Mouse (Mus musculus) gastrocnemius, postnatal 10 days (tissue): ENCODE results near the gene Pou2f3. TPM values are rescaled to one million over a fixed set of nuclear protein-coding genes. Genes with fewer than 3 reads are reported as not detected.

ENCODE experiments used
- DNase-seq: peaks from one replicate; pipeline ENCODE4 v3.0.0; 2021; ENCODE audit warnings: mixed read lengths
- total RNA-seq, 2 experiments: library from RNA; stranded (reverse); gene quantifications; 2 replicates each; pipeline ENCODE4 v1.2.3; 2021

The Pou2f3 gene
- total RNA-seq, 2 experiments from 2014 or later = 0.09 TPM; not detected in 1

- DNase-seq = no peak
Measured at GRCm38 (mm10) chr9:43108081-43108480, 102.1 kb downstream of the Pou2f3 start.

GRCm38 (mm10) chr9:43107555-43107954 lies 102.6 kb downstream of the Pou2f3 start:
- DNase-seq = no peak

GRCm38 (mm10) chr9:43107187-43107517 lies 103.0 kb downstream of the Pou2f3 start, which contains the start of gene Arhgef12:
Gene Arhgef12, minus strand, starts transcription at chr9:43107239.
- peak; percentile 26 for DNase-seq

GRCm38 (mm10) chr9:43106426-43107186 lies 103.6 kb downstream of the Pou2f3 start:
- DNase-seq = peak; percentile 46

- peak; percentile 95 for DNase-seq
Measured at GRCm38 (mm10) chr9:43105664-43106361, 104.4 kb downstream of the Pou2f3 start.

GRCm38 (mm10) chr9:43104873-43105663 lies 105.1 kb downstream of the Pou2f3 start:
- DNase-seq = no peak

GRCm38 (mm10) chr9:43104526-43104872 lies 105.7 kb downstream of the Pou2f3 start:
- DNase-seq = no peak

- DNase-seq = no peak
Measured at GRCm38 (mm10) chr9:43103675-43104299, 106.4 kb downstream of the Pou2f3 start.

GRCm38 (mm10) chr9:43102931-43103330 lies 107.2 kb downstream of the Pou2f3 start:
- DNase-seq = no peak

- DNase-seq = no peak
Measured at GRCm38 (mm10) chr9:43101936-43102595, 108.1 kb downstream of the Pou2f3 start.

GRCm38 (mm10) chr9:43098922-43099321 lies 111.2 kb downstream of the Pou2f3 start:
- DNase-seq = no peak

- DNase-seq = no peak
Measured at GRCm38 (mm10) chr9:43097801-43098557, 112.2 kb downstream of the Pou2f3 start.

- DNase-seq = no peak
Measured at GRCm38 (mm10) chr9:43096337-43096736, 113.8 kb downstream of the Pou2f3 start.

- DNase-seq = no peak
Measured at GRCm38 (mm10) chr9:43094828-43095227, 115.3 kb downstream of the Pou2f3 start.

- no peak for DNase-seq
Measured at GRCm38 (mm10) chr9:43093803-43094202, 116.4 kb downstream of the Pou2f3 start.

GRCm38 (mm10) chr9:43085686-43086285 lies 124.4 kb downstream of the Pou2f3 start:
- no peak for DNase-seq

- DNase-seq = no peak
Measured at GRCm38 (mm10) chr9:43084496-43085362, 125.4 kb downstream of the Pou2f3 start.

GRCm38 (mm10) chr9:43083441-43084055 lies 126.6 kb downstream of the Pou2f3 start:
- DNase-seq = no peak

- no peak for DNase-seq
Measured at GRCm38 (mm10) chr9:43078711-43079110, 131.5 kb downstream of the Pou2f3 start.
